Mouse (Mus musculus) intestine, embryonic 16.5 days (tissue): ENCODE results near the gene BC029722. TPM values are rescaled to one million over a fixed set of nuclear protein-coding genes. Genes with fewer than 3 reads are reported as not detected.

ENCODE experiments used
- ATAC-seq: fragments of 200-750 bp; cut with Nextera tagmentation; 2 replicates; pipeline ENCODE4 v1.8.0; 2017; ENCODE audit warnings: moderate TSS enrichment, moderate library complexity
- H3K27ac ChIP-seq: fragments of 300-500 bp; sonication (generic); 2 replicates; pipeline ENCODE4 v1.5.1; 2014; ENCODE audit warnings: mild to moderate bottlenecking, low read length
- H3K27me3 ChIP-seq: fragments of 300-500 bp; sonication (generic); replicated peaks from 2 replicates; pipeline ENCODE4 v1.6.1; 2014; ENCODE audit warnings: low read length, control low read depth, mixed read lengths; ENCODE audit not compliant: control insufficient read depth, insufficient read depth
- H3K36me3 ChIP-seq: fragments of 300-500 bp; sonication (generic); 2 replicates; pipeline ENCODE4 v1.6.1; 2014; ENCODE audit warnings: low read length, control low read depth; ENCODE audit not compliant: control insufficient read depth, insufficient read depth
- H3K4me1 ChIP-seq: fragments of 300-500 bp; sonication (generic); 2 replicates; pipeline ENCODE4 v1.6.1; 2014; ENCODE audit warnings: low read length, control low read depth, mixed read lengths; ENCODE audit not compliant: control insufficient read depth, insufficient read depth
- H3K4me2 ChIP-seq: fragments of 300-500 bp; sonication (generic); 2 replicates; pipeline ENCODE4 v1.6.1; 2014; ENCODE audit warnings: low read depth, low read length, control low read depth
- H3K4me3 ChIP-seq: fragments of 300-500 bp; sonication (generic); 2 replicates; pipeline ENCODE4 v1.5.1; 2014; ENCODE audit warnings: mild to moderate bottlenecking, low read length
- H3K9ac ChIP-seq: fragments of 300-500 bp; sonication (generic); 2 replicates; pipeline ENCODE4 v1.6.1; 2014; ENCODE audit warnings: low read depth, low read length
- H3K9me3 ChIP-seq: fragments of 300-500 bp; sonication (generic); 2 replicates; pipeline ENCODE4 v1.6.1; 2016; ENCODE audit warnings: low read length, control low read depth; ENCODE audit not compliant: control insufficient read depth
- WGBS: fragments of 180-500 bp; shearing (Covaris S2); extraction: QIAGEN DNeasy Blood & Tissue Kit; methylation state at CpG from one replicate; pipeline ENCODE4 v1.1.7; 2014; 5-methylcytosine and 5-hydroxymethylcytosine counted together
- polyA plus RNA-seq: library from polyadenylated mRNA; unstranded; fragments of >200 nt; fragmentation: Nextera tagmentation; extraction: Ambion mirVana; gene quantifications from 2 replicates; pipeline ENCODE4 v1.2.1, GENCODE M21; 2015

The BC029722 gene
- 27.4 and 30.0 TPM in 2 replicates for polyA plus RNA-seq

DNA sequence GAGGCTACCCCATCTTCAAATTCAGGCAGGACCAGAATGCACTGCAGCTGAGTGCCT is at the start of gene BC029722:
Gene BC029722 (minus strand): TSS at position 35 of the 57 bp plus-strand sequence.
- peak within 1 kb of the TSS; percentile 87 for H3K4me2 ChIP-seq
- peaks cover 9% of the 10 kb centered on the region for H3K36me3 ChIP-seq
- peak within 1 kb of the TSS; percentile 92 for H3K9ac ChIP-seq
- H3K9me3 ChIP-seq: no peaks in the 10 kb centered on the region
- no peak for ATAC-seq
- peak within 1 kb of the TSS; percentile 97 for H3K27ac ChIP-seq
- no peaks in the 10 kb centered on the region for H3K27me3 ChIP-seq
- H3K4me3 ChIP-seq: peak within 1 kb of the TSS; percentile 80
- peaks cover 19% of the 10 kb centered on the region for H3K4me1 ChIP-seq

DNA sequence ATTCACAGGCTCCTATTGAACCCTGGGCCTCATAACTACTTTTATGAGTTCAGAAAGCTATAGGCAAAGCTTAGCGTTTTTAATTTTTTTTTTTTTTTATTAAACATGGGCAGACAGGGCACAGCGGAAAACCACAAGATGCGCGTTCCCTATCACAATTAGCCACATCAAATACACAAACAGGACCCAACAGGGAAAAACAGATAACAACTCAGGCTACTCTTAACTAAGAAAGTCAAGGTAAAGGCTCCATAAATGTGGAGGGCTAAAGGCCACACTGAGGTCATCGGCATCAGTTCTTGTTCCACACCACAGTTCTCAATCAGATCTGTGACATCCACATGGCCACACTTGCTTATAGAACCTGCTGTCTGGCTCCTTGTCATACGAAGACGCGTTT is 49.1 kb upstream of the BC029722 start:
- Histone ChIP-seq H3K27ac (no peak overlapping the region), H3K9ac (no peak overlapping the region), H3K4me3 (no peak overlapping the region), H3K4me1 (peaks cover 16% of the 10 kb centered on the region), H3K36me3 (no peaks in the 10 kb centered on the region; the same call in 1 of the 2 replicates), H3K9me3 (no peaks in the 10 kb centered on the region), H3K27me3 (no peaks in the 10 kb centered on the region), H3K4me2 (no peak overlapping the region)
- ATAC-seq: no peak
- 93% methylated on average over 8 of the region's 8 CpGs for WGBS

DNA sequence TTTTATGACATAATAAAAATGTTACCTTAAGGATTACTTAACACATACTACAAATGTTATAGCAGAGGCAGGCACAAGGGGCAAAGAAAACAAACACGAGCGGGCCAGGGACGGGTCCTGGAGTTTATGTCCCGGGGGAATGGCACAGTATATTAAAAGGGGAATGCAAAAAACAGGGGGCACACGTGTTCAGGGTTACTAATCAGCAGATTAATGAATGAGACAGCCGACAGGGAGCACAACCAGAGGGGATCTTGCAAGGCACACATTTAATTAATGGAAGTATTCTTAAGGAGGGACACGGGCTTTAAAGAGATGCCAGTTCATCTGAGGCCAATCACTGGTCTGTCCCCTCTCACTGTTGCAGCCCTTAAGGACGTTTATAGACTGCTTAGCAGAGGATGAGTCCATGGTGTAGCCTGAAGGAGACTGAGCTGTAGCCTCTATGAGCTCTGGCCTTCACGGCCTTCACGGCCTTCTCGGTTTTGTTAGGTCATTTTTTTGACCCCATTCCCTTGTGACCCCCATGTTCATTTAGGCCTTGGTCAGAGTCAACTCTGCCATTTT is 44.2 kb upstream of the BC029722 start:
- Histone ChIP-seq H3K36me3 (no peaks in the 10 kb centered on the region; the same call in 1 of the 2 replicates), H3K4me2 (no peak overlapping the region), H3K4me3 (no peak overlapping the region), H3K9ac (no peak overlapping the region), H3K9me3 (no peaks in the 10 kb centered on the region), H3K4me1 (peaks cover 7% of the 10 kb centered on the region), H3K27ac (no peak overlapping the region), H3K27me3 (no peaks in the 10 kb centered on the region)
- WGBS: 47% methylated on average over 11 of the region's 11 CpGs
- peak; percentile 31; the same call in 1 of the 2 replicates for ATAC-seq

DNA sequence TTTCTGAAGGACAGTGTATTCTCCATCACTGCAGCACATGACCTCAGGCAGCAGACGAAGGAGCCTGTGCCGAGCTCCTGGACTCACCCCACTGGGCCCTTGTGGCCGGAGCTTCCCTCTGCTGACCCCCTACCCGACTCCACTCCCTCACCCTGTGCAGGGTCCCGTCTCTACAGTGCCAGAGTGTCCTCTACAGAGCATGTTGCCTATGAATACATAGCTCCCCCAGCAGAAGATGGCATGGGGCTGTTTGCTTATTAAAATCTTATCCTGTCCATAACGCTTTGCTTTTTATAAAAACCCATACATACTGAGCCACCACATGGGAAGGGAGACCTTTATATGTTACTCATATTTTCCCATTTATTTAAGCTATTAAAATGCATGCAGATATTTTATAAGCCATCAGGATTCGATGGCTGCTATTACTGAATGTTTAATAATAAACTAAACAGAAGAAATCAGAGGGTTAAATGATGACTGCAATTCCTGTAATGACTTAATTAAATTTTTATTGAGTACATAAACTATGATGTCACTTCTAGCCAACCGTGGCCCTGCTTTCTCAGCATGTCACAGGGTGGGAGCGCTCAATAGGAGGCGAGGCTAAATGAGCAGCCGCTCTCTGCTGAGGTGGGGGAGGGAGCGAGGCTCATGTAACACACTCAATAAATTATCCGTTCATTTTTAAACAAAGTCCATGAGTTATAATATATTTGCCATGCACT is 43.5 kb upstream of the BC029722 start:
- 59% methylated on average over 13 of the region's 13 CpGs for WGBS
- Histone ChIP-seq H3K27ac (no peak overlapping the region), H3K27me3 (no peaks in the 10 kb centered on the region), H3K9me3 (no peaks in the 10 kb centered on the region), H3K36me3 (no peaks in the 10 kb centered on the region), H3K4me1 (peaks cover 7% of the 10 kb centered on the region), H3K9ac (no peak overlapping the region), H3K4me3 (no peak overlapping the region), H3K4me2 (no peak overlapping the region)
- peak; percentile 62 for ATAC-seq

DNA sequence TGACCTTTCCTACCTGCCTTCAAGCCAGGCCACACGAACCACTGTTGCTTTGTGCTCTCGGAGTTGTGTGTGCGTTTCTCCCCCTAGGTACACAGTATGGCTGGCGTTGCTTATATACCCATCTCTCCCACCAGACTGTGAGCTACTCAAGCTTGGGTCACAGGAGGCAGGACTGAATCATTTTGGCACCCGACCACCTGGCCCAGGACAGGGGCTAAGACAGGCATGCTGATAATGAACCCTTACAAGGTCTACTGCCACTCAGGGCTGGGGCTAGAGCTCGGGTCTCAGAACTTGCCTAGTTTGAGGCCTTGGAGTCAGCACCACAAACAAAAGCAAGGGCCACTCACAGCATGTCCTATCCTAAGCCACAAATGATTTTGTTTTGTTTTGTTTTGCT is 42.4 kb upstream of the BC029722 start:
- H3K4me1 ChIP-seq: peaks cover 7% of the 10 kb centered on the region
- no peak overlapping the region for H3K27ac ChIP-seq
- no peaks in the 10 kb centered on the region for H3K27me3 ChIP-seq
- ATAC-seq: no peak
- H3K9ac ChIP-seq: no peak overlapping the region
- no peak overlapping the region for H3K4me2 ChIP-seq
- no peak overlapping the region for H3K4me3 ChIP-seq
- H3K9me3 ChIP-seq: no peaks in the 10 kb centered on the region
- H3K36me3 ChIP-seq: no peaks in the 10 kb centered on the region
- WGBS: 91% methylated on average over 6 of the region's 6 CpGs

DNA sequence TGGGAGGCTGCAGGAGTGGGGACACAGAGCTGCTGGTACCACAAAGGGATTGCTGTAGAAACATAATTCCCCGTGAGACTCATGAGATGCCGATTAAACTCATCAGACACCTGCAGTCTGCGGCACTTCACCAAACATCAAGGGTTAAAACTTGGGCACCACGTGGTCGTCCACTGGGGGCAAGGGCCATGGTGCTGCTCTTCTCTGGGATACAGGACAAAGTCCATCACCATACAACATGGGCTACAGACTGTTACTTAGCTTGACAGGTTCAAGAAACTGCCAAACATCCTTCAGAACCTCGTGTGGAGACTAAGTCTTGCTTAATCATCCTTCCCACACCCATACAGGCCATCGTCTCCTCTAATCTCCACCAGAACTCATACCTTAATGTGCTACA is 40.9 kb upstream of the BC029722 start:
- Histone ChIP-seq H3K4me2 (no peak overlapping the region), H3K4me3 (no peak overlapping the region), H3K4me1 (peaks cover 7% of the 10 kb centered on the region), H3K27ac (no peak overlapping the region), H3K9me3 (no peaks in the 10 kb centered on the region), H3K27me3 (no peaks in the 10 kb centered on the region), H3K36me3 (no peaks in the 10 kb centered on the region), H3K9ac (no peak overlapping the region)
- WGBS: 78% methylated on average over 7 of the region's 7 CpGs
- no peak for ATAC-seq

DNA sequence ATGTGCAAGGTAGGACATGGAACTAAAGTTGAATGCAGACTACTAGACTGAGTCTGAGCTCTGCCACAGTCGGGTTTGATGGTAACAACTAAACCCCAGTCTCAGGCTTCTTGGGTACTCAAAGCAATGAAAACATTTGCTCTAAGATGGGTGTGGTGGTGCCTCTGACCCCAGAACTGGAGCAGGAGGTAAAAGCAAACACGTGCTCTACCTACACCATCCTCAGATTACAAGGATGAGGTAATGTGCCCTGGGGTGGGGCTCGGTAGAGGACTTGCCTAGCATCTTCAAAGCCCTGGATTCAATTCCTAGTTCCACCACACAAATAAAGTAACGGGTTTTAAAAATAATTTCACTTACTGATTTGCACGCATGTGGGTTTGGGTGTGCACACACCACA is 33.3 kb upstream of the BC029722 start:
- 0 out of 2 replicates have a peak, but pooled peaks cover 3% of the 10 kb centered on the region for H3K36me3 ChIP-seq
- H3K4me3 ChIP-seq: no peak overlapping the region
- no peak overlapping the region for H3K9ac ChIP-seq
- H3K27ac ChIP-seq: no peak overlapping the region
- no peak overlapping the region for H3K4me2 ChIP-seq
- no peaks in the 10 kb centered on the region for H3K27me3 ChIP-seq
- WGBS: 74% methylated on average over 5 of the region's 5 CpGs
- no peaks in the 10 kb centered on the region for H3K9me3 ChIP-seq
- no peak for ATAC-seq
- H3K4me1 ChIP-seq: no peaks in the 10 kb centered on the region

DNA sequence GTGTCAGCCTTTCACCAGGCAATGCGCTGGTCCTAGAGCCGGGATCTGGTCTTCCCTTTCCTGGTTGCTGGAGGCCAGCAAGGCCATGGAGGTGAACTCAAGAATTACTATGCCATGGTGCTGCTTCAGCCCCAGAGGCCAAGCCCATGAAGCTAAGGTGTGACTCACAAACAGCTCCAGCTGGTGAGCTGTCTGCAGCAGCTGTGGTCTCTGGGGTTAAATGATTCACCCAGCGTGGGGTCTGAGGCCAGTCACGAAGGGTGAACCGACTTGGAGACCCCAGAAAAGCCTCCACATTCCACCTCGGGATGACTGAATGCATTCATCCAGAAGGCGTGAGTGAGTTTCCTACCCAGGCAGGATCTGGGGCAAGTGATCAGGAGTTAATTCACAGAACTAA is 30.9 kb upstream of the BC029722 start:
- Histone ChIP-seq H3K9me3 (no peaks in the 10 kb centered on the region), H3K36me3 (0 out of 2 replicates have a peak, but pooled peaks cover 3% of the 10 kb centered on the region), H3K27me3 (no peaks in the 10 kb centered on the region), H3K4me1 (no peaks in the 10 kb centered on the region), H3K27ac (no peak overlapping the region), H3K9ac (no peak overlapping the region), H3K4me2 (no peak overlapping the region), H3K4me3 (no peak overlapping the region)
- WGBS: 91% methylated on average over 7 of the region's 7 CpGs
- ATAC-seq: no peak

DNA sequence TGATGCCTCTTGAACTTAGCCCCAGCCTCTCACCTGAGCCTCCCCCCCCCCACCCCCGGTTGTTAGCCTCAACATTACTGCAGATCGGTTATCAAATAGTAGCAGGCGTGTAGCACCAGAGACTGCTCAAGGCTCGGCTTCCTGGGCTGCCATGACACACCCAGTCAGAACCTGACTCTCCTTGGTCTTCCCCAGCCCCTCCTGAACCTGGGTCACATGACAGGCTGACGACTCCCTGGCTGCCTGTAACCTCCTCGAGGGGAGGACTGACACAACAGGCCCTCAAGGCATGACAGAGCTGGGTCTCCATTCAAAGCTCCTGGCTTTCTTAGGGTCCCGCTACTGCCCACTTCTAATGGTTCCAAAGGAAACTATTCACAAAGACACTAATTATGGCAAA is 30.2 kb upstream of the BC029722 start:
- Histone ChIP-seq H3K4me2 (no peak overlapping the region), H3K4me1 (no peaks in the 10 kb centered on the region), H3K9me3 (no peaks in the 10 kb centered on the region), H3K27me3 (no peaks in the 10 kb centered on the region), H3K4me3 (no peak overlapping the region), H3K27ac (no peak overlapping the region), H3K36me3 (0 out of 2 replicates have a peak, but pooled peaks cover 6% of the 10 kb centered on the region), H3K9ac (no peak overlapping the region)
- ATAC-seq: peak; percentile 45; the same call in 1 of the 2 replicates
- 61% methylated on average over 7 of the region's 7 CpGs for WGBS

DNA sequence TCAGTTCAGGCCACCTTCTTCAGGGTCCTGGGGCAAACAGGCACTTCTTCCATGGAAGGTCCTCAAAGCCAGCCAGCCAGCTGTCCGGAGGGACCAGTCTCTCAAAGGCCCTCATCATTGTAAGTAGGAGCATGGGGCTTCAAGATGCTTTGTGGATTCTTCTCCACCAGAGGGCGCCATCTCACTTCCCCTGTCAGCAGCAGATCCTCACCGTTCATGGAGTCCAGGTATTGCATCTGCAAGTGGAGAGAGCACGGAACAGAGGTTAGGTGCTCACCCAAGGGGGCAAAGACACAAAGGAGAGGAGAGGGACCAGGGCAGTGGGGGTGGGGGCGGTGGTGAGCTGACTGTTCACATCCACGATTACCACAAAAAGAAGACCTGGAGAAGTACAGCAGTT is 29.1 kb upstream of the BC029722 start:
- no peak overlapping the region for H3K4me3 ChIP-seq
- no peaks in the 10 kb centered on the region for H3K9me3 ChIP-seq
- no peak overlapping the region for H3K27ac ChIP-seq
- WGBS: 27% methylated on average over 6 of the region's 6 CpGs
- H3K27me3 ChIP-seq: no peaks in the 10 kb centered on the region
- no peak overlapping the region for H3K9ac ChIP-seq
- 0 out of 2 replicates have a peak, but pooled peaks cover 6% of the 10 kb centered on the region for H3K36me3 ChIP-seq
- no peaks in the 10 kb centered on the region for H3K4me1 ChIP-seq
- ATAC-seq: peak; percentile 34
- H3K4me2 ChIP-seq: no peak overlapping the region
